Mouse (Mus musculus) heart, postnatal 25 days (tissue): Measurements from ENCODE around the gene Selenow. TPM values are rescaled to one million over a fixed set of nuclear protein-coding genes. Genes with fewer than 3 reads are reported as not detected.
A peak's percentile ranks its signal among the peaks of the same experiment; 100 is the strongest.

Experiments
- DNase-seq: peaks from one replicate; pipeline ENCODE4 v3.0.0; 2022; ENCODE audit warnings: low spot score
- intact Hi-C: fragments of 180-260 bp; cut with DNase I; formaldehyde crosslinking; loops from one replicate; pipeline ENCODE4 v1.15.1; 2025
- total RNA-seq, 2 experiments: library from RNA; stranded (reverse); gene quantifications; 2 replicates each; pipeline ENCODE4 v1.2.3; 2021

Selenow gene
- total RNA-seq: 100 to 1,000 TPM; 148 to 155 TPM

- intact Hi-C loops: no loop called here
- DNase-seq: peak; percentile 81
Measured at GRCm38 (mm10) chr7:15922220-15922773, at the start of gene Selenow. TSS of gene Selenow (minus strand) at chr7:15922402.

- intact Hi-C loops: no loop called here
- DNase-seq: no peak
Measured at GRCm38 (mm10) chr7:15969674-15970073, 47.5 kb upstream of the Selenow start.

GRCm38 (mm10) chr7:15968322-15968721, 46.1 kb upstream of the Selenow start:
- no peak for DNase-seq
- intact Hi-C loops: no loop called here

GRCm38 (mm10) chr7:15967312-15967711, 45.1 kb upstream of the Selenow start, which contains the start of gene Ehd2:
TSS of gene Ehd2 (minus strand) at chr7:15967567.
- intact Hi-C loops: loop anchor here (1.0 kb wide), 2 partner anchors 19 to 37 kb away; no protein-coding TSS in a partner anchor
- peak; percentile 81 for DNase-seq

GRCm38 (mm10) chr7:15966489-15966888, 44.3 kb upstream of the Selenow start:
- DNase-seq: no peak
- intact Hi-C loops: no loop called here

GRCm38 (mm10) chr7:15963798-15964652, 41.8 kb upstream of the Selenow start:
- DNase-seq: no peak
- intact Hi-C loops: no loop called here

- DNase-seq: peak; percentile 89
- intact Hi-C loops: no loop called here
Measured at GRCm38 (mm10) chr7:15962311-15963288, 40.4 kb upstream of the Selenow start.

- no peak for DNase-seq
- intact Hi-C loops: no loop called here
Measured at GRCm38 (mm10) chr7:15961798-15962197, 39.6 kb upstream of the Selenow start.

GRCm38 (mm10) chr7:15961239-15961638, 39.0 kb upstream of the Selenow start:
- peak; percentile 32 for DNase-seq
- intact Hi-C loops: no loop called here

GRCm38 (mm10) chr7:15960691-15961090, 38.5 kb upstream of the Selenow start:
- intact Hi-C loops: no loop called here
- peak; percentile 27 for DNase-seq

GRCm38 (mm10) chr7:15956143-15956542, 33.9 kb upstream of the Selenow start:
- DNase-seq: no peak
- intact Hi-C loops: no loop called here

GRCm38 (mm10) chr7:15955509-15955908, 33.3 kb upstream of the Selenow start:
- peak; percentile 41 for DNase-seq
- intact Hi-C loops: no loop called here

- DNase-seq: peak; percentile 83
- intact Hi-C loops: no loop called here
Measured at GRCm38 (mm10) chr7:15954978-15955443, 32.8 kb upstream of the Selenow start.

- no peak for DNase-seq
- intact Hi-C loops: no loop called here
Measured at GRCm38 (mm10) chr7:15954436-15954835, 32.2 kb upstream of the Selenow start.

GRCm38 (mm10) chr7:15953307-15954074, 31.3 kb upstream of the Selenow start:
- intact Hi-C loops: no loop called here
- DNase-seq: no peak

GRCm38 (mm10) chr7:15952416-15952815, 30.2 kb upstream of the Selenow start:
- intact Hi-C loops: no loop called here
- DNase-seq: no peak

- DNase-seq: no peak
- intact Hi-C loops: no loop called here
Measured at GRCm38 (mm10) chr7:15950008-15950407, 27.8 kb upstream of the Selenow start.

GRCm38 (mm10) chr7:15949216-15949790, 27.1 kb upstream of the Selenow start:
- DNase-seq: no peak
- intact Hi-C loops: loop anchor here (10.0 kb wide), 1 partner anchor 325 kb away; the partner anchor contains the start of gene Inafm1
